Mouse (Mus musculus): Measurements from ENCODE around the gene Syne2.

DNA sequence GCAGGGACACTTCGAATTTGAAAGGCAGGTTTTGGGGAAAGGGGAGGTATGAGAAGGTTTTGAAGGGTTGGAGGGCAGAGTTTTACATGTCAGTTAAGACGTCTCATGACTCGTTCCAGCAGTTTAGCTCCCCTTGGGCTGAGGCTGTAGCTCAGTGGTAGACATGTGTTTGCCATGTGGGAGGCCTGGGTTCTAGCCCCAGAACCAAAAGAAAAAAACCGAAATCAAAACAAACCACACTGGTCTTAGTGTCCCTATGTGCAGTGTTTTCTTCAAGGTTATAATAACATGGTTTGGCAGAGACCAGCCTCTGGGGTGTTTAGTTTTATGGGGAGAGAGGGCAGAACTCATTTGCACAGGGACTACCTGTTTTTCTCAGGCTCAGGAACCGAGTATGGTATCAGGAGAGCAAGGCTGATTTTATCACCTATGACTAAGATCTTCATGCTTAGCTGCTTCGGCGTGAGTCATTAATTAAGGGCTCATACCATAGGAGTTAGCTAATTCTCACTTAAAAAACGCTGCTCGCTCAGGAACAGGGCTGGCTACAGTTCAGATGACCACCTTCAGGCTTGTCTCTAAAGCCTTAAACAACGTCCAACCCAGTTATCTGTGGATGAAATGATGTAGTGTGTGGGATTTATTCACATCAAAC is 8.9 kb downstream of the Syne2 start:
- no peak for TF ChIP-seq CTCF (IDR thresholded peaks at IDR 0.05; ENCODE audit: low read depth, low read length)
- TF ChIP-seq POLR2A (IDR thresholded peaks at IDR 0.05; ENCODE audit: borderline replicate concordance, low read depth, low read length) = no peak
